Mouse (Mus musculus) lung, adult 18-20 months (tissue): ENCODE data around the gene Cracr2b.

Source experiments
- DNase-seq, 2 experiments: peaks; one replicate each; pipeline ENCODE4 v3.0.0; 2022; ENCODE audit warnings: mixed read lengths in 2 of 2

Gene Cracr2b

DNA sequence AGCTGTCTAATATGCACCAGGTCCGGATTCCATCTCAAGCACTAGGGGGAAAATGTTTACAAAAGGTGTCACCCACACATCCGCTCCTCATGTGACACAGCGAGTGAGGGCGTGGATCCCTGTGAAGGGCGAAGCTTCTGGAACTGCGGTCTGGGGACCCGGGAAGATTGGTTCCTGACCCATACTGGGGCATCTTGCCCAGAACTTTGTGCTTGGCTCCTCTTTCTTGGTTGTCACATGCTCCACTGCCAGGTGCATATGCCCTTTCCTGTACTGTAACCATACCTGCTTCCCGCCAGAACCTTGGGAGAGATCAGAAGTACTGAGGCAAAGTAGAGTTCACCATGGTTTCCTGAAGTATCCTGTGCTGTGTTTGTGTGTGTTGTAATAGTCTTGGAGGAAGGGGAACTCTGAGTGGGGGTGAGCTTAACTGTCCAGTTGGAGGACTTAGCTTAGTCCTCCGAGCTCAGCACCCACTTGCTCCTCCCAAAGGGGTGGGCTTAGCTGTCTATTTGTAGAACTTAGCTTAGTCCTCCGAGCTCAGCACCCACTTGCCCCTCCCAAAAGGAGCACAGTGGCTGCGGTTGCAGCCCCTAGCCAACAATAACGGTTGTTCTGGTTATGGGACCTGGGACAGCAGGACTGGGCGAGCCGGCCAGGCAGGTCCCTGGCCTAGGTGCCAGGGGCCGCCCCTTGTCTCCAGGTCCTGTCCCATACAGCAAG lies at the start of gene Cracr2b:
Gene Cracr2b, plus strand, starts transcription at position 704 of the 723 bp plus-strand sequence.
- peak; percentile 83 to 90 for DNase-seq

DNA sequence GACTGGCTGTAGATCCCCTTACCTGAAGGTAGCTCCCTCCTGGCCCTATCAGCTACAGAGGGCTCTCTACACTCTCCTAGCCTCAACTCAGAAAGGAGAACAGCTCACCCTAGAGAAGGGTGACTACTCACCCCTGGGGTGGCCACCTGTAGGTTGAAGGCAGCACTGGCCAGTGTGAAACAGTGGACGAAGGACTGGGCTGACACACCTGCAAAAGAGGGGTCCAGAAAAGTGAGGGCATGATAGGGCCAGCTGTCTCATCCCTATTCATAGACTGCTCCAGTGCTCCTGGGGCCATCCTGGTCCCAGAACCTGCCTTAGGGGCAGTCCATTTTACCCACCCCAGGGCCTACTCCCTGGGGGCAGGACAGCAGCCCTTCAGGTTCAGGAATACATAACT lies 49.2 kb upstream of the Cracr2b start:
- DNase-seq, result no peak

DNA sequence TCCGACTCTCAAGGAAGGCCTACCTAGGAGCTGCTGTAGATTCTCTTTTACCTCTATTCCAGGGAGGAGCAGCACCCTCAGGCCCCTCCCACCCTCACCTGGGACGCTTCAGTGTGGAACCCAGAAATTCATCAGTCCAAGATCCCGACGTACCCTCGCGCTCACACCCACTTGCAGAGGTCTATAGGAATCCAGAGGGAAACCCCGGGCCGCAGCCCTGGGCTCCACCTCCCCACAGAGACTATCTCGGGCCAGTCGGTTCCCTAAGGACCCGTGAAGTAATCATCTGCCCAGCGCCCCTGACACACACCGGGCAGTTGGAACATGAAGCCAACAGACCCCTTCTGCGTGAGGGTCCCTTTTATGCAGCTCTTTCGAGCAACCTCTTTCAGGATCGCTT lies 47.6 kb upstream of the Cracr2b start:
- no peak for DNase-seq

DNA sequence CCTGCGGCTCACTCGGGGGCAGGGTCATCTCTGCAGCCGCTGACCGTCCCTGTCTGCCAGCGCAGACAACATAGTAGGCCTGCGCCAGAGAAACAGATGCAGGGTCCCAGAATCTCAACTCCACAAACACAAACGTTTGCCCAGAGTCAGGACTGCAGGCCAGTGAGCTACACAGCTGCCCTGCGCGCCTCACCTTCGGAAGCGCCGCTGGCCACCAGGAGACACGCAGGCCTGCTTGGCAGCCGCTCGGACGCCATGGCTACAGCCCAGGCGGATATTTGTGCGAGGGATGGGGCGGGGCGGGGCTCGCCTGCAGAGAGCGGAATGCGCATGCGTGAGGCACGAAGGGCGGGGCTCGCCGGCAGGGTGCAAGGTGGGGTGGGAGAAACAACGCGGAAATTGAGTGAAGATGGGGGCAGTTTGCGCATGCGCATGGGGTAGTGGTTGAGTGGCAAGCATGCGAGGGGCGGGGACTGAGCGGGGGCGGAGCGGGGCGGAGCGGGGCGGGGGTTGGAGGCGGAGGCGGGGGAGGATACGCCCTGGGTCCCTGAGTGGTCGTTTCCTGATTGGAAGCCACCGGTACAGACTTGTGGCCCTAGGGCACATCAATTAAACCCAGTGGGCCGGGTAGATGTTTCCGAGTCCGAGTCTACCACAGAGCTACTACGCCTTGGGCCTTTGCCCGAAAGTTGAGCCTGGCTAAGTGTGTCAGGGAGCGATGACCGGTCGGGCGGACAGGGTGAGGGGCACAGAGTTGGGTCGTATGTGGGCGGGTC lies 46.9 kb upstream of the Cracr2b start, which contains the start of gene Gatd1:
Gene Gatd1, minus strand, starts transcription at position 328 of the 776 bp plus-strand sequence.
- peak; percentile 98 to 99 for DNase-seq

DNA sequence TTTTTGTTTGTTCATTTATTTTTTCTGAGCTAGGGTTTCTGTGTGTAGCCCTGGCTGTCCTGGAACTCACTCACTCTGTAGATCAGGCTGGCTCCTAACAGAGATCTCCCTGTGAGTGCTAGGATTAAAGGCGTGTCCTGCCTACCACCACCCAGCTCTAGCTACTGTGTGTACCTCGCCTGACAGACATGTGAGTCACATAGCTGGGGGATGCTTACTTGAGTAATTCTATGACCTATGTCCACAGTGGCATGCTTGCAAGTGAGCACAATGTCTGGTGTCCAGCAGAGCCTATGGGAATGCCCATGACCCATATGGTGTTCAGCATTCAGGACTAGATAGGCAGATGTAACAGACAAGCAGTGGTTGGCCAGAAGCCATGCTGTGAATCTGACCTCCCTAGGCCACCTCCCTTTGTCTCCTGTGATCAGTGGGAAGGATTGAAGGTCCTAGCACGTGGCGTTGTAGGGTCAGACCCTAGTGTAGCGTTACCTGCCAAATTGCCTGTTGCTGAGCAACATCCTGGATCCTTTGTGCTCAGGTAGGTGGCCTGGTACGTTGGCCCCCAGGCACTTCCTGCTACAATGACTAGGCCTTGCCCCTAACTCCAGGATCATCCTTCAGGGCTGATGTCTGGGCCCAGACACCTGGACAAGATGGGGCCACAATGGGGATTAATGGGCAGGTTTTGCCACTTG lies 44.6 kb upstream of the Cracr2b start:
- no peak for DNase-seq

DNA sequence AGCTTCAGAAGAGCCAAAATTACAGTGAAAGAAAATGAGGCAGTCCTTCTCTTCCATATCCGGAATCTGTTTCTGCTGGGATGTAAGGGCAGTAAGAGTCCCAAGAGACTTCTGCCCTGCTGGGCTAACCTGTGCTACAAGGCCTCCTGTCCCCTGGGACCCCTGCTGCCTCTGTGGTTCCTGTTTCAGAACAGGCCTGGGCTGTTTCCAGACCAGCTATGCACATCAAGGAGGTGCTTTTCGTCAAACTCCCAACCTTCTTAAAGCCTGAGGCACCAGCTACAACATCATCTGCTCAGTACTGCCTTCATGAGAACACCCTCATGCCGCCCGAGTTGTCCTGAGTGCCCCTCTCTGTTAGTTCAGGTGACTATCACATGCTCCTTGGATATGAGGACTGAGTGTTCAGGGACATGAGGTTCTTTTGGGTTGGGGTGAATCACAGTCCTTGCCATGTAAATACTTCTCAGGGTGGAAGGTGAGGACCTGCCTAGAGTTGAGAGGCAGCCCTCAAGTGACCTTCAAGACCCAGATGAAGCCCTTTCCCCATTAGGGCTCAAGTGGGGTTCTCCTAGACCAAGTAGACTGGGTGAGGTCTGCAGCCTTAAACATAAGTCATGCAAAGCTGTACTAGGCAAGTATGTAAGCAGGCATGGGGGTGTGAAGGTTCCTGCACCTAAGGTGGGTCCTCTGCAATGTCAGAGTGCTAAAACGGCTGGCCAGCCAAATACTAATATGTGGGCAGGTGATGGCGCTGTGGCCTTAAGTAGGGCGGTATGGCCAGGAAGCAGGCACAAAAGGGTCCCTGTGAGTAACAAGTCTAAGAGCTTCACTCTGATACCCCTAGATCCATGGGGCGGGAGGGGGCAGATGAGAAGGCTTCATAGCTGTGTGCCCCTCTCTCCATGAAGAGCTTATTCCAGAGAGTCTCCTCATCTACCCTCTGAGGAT lies 42.9 kb upstream of the Cracr2b start:
- DNase-seq, result no peak

DNA sequence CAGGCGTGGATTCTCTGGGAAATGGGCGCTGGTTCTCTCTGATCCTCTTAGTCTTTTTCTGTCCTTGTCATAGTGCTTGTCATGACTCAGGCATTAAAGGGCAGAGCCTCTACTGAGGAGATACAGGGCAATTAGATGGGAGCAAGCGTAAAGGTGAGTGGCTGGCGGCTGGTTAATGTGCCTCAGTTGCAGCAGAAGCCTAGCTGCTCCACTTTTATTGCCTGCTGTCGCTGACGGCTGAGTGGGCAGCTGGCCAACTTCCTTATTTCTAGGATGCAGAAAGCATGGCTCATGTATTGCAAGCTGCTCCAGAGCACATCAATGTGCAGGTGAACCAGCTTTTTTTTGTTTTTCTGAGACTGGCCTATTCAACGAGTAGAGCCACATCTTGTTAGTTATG lies 41.9 kb upstream of the Cracr2b start:
- peak in 1 of 2 experiments; percentile 41 for DNase-seq

DNA sequence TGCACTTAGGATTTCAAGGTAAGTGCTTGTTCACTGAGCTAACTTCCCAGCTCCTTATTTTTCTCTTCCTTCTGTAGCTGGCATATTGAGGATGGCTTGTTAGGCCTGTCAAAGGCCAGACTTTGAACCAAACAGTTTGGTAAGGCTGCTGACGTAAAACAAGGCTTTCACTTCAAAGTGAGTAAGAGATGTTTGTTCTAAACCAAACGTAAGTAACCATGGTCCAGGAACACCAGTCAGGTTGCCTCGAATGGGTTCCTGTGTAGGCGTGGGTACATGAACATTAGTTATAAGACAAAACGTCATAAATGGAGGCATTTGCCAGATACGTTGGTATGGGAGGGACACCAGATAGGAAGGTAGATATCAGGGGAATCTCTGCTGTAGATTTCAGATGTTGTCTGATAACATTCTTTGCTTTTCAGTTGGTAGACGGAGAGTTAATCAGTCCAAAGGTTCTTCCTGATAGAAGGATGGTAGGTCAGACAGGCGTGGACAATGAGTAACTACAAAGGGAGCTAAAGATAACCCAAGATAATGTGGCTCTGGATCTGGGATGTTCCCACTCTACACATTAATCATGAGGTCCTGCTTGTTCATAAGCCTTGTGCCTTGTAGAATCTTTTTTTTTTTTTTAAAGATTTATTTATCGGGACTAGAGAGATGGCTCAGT lies 40.7 kb upstream of the Cracr2b start:
- DNase-seq, result no peak

DNA sequence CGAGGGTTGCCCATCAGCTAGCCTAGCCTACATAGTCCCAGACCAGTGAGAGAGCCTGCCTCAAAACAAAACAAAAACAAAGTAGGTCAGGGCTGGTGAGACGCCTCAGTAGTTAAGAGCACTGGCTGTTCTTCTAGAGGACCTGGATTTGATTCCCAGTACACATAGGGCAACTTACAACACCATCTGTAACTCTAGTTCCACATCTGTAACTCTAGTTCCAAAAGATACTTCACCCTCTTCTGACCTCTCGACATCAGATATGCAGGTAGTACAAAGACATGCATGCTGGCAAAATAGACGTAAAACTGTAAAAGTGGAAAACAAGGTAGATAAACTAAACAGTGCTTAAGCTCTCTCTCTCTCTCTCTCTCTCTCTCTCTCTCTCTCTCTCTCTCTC lies 37.1 kb upstream of the Cracr2b start:
- DNase-seq, result no peak

DNA sequence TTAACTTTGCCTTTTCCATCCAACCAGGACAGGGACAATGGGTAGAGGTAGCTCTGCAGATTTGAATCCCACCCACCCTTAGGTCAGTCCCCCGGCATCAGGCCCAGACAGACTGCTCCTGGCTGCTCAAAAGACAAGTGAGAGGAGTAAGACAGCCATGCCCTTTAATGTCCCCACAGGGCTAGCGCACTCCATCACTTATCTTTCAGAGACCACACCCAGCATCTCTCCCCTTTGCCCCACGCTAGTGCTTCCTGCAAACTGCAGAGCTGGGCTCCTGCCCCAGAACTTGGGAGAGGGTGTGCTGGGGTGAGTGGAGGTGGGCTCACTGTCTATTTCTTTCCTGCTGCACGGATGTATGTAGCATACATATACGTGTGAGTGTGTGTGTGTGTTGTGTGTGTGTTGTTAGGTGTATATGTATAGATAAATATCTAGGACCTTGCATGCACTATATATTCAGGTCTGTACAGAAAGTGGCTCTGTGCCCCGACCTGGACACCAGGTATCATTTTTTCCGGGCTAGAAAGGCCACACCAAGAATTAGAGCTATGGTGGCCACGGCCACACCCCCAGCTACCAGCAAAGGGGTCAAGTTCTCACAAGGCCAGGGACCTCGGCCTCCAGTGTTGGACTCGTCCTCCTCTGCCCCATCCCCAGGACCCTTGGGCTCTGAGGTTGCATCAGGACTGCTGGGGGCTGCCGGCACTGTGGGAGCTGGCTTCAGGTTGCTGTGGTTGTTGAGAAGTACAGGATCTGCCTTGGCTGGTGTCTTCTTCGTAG lies 33.8 kb upstream of the Cracr2b start:
- DNase-seq, result no peak

DNA sequence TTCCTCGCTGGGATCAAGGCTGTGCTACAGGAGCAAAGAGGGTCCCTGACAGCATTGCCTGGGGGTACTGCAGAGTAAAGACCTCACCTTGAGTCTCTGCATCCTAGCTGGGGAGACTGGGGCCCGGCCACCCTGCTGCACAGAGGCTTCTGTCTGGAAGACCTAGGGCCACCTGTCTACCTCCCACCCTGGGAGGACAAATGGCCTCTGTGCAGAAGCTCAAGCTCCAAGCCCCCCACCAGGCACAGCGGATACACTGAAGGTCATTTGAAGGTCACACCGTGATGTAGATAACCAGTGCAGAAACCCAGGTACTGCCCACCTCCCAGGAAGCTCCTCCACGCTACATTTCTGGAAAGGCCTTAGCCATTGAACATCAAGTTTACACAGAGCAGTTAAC lies 32.2 kb upstream of the Cracr2b start:
- DNase-seq, result no peak

DNA sequence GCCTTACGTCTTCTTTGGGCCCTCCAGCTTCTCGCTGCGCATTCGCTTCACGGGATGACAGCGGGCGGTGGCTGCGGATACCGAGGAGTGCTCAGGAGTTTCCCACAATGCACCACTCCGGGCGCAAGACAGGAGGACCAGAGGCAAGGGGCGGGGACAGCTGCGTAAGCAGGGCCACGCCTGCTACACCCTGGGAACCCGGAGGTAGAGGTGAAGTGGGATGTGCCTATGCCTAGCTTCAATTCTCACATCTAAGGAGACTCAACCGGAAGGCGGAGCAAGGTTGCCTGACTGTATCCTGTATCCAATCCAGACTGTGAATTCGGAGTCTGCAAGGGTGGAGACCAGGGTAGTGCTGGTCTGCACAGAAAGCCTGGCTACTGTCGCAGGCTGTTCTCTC lies 31.6 kb upstream of the Cracr2b start, which contains the start of gene Cend1:
Gene Cend1, minus strand, starts transcription at position 182 of the 400 bp plus-strand sequence.
- peak in 1 of 2 experiments; percentile 56 for DNase-seq

DNA sequence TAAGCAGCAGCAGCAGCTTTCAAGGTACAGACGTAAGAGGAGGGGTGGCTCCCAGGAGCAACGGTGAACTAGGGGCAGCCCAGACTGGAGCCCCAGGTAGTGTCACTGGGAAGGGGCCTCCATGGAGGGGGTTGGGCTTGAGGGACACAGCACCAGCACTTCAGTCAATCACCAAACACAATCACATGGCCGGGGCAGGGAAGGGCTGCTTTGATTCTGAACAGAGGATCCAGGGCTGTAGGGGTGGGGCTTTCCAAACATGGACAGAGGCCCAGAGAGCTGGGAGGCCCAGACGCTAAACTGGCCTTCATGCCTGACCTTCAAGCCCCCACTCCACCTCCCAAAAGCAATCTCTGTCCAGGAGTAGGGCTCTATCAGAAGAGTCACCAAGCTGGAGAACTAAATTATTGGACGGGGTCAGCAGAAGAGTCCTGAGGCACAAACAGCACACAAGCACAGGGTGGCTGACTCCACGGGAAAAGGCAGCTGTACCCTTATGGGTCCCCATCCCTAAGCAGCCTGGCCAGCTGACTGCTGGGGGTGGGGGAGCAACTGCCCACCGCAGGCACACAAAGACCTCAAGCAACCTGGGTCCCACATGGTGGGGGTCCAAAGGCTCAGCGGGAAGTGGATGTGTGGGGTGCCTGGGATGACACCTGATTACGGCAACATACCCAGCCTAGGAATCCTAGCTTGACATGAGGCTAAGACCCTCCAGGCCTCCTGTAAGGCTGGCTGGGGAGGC lies 30.9 kb upstream of the Cracr2b start:
- no peak for DNase-seq

DNA sequence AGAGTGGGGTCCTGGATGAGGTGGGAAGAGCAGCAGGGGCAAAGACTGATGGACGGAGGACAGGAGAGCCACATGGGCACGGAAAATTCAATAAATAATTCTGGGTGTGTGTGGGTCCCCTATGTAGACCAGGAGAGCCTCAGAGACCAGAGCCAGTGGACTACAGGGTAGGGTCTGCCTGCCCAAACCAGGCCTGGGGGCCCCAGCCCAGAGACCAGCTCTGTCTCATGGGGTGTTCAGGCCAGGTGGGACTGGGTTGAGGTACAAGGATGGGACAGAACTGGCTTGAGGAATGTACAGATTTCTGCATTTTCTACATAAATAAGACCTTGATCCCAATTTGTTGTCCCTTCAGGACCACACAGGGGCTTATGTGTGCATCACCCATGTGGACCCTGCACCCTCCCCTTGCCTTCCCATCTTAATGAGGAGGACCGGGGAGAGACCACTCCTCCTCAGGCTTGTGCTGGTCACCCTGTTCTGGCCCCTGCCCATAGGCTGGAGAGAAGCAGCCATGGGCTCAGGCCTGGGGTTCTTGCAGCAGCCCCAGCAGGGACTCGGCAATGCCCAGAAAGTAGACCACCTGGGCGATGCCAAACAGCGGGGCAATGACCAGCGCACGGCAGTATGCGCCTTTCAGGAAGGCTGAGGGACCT lies 30.2 kb upstream of the Cracr2b start:
- no peak for DNase-seq

DNA sequence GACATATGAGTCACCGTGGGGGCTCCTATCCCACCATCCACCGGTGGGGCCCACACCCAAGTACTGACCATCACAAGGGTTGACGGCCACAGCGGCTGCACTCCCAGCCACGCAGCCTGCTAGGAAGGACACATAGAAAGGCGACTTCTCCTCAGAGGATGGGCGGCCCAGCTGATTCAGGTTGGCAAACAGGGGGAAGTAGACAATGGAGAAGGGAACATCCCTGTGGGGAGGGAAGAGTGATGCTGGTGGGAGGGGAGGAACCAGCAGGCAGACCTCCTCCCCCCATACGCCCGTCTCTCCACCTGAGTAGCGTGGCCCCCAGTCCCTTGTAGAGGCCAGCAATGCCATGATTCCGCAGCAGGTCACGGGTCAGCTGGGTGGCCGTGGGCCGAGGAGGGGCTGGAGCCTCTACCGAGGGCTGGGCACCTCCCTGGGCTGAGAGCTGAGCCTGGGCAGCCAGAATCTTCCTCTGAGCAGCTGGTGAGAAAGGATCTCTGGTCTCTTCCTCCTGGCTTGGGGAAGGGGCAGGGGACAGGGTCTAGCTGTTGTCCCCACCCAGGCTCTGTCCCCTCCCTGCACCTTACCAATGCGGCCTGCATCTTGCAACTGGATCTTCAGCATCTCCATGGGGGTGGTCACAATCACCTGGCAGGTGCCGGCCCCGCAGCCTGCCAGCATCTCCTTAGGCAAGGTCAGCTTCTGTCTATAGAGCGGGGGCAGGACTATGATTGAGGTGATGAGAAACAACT lies 29.3 kb upstream of the Cracr2b start:
- no peak for DNase-seq

DNA sequence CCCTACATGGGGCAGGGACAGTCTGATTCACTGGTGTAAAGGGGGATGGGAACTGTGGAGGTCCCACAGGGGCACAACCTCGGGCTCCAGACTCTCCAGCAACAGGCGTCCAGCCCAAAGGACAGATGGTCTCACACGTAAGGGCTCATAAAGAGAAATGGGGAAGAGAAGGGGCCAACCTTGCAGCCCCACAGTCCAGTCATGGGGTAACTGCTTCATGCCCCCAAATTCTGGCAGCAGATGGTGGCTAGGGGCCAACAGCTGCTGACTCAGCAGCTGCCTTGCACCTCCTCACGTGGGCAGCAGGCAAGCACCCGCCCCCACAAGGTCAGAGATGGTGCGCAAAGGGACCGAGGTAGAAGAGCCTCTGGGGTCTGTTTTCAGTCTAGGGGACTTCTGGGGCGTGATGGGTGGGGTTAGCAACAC lies 28.7 kb upstream of the Cracr2b start:
- no peak for DNase-seq

DNA sequence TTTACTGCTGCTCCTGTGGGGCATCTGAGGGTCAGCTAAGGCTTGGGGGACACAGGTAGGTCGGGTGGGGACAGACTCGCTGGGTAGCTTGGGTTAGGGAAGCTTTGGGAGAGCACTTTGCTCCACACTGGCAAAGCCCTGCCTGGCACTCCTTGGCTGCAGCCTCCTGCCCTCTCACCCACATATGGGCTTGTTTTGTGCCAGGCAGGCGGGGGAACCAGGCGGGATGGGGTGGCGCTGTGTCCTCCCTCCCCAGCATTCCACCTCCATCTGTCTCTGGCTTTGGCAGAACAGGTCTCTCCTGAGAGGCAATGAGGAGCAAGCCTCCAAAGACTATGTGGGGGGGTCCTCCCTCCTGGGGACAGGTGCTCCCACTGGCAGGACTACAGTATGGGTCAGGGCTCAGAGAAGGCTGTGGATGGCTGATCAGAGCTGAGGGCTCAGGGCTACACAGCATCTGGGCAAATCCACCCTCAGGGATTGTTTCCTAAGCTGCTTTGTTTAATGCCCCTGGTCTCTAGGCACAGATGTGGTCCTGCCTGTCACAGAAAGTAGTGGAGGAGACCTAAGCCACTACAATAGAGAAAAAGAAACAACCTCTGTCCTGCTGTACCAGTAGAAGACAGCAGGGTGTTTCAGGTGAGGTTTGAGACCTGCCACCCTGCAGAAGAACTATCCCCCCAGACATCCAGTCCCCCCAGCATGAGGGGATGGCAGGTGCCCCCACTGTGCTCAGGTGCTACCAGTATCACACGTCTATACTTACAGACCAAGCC lies 28.0 kb upstream of the Cracr2b start:
- no peak for DNase-seq
